Mouse (Mus musculus) liver, postnatal 0 days (tissue): ENCODE measurements around the gene Dmrtc1a. TPM values are rescaled to one million over a fixed set of nuclear protein-coding genes. Genes with fewer than 3 reads are reported as not detected.
A peak's percentile ranks its signal among the peaks of the same experiment; 100 is the strongest.
"Not testable (repeated sequence)": the region's sequence is repeated elsewhere in the genome, so short reads cannot be mapped to it uniquely, and the experiment has no call there.

Source experiments
- ATAC-seq: fragments of 200-750 bp; cut with Nextera tagmentation; 2 replicates; pipeline ENCODE4 v1.8.0; 2017; ENCODE audit warnings: mild to moderate bottlenecking, moderate library complexity
- DNase-seq: peaks from one replicate; pipeline ENCODE4 v3.0.0-alpha.2; 2016
- H3K27ac ChIP-seq: fragments of 300-500 bp; sonication (generic); 2 replicates; pipeline ENCODE4 v1.5.1; 2014; ENCODE audit warnings: antibody characterized with exemption, moderate library complexity, mild to moderate bottlenecking, low read depth
- H3K27me3 ChIP-seq: fragments of 300-500 bp; sonication (generic); 2 replicates; pipeline ENCODE4 v1.6.1; 2014; ENCODE audit warnings: low read length, control low read depth, mixed read lengths; ENCODE audit not compliant: insufficient read depth
- H3K36me3 ChIP-seq: fragments of 300-500 bp; sonication (generic); replicated peaks from 2 replicates; pipeline ENCODE4 v1.6.1; 2014; ENCODE audit warnings: mild to moderate bottlenecking, control low read depth, low read length, moderate library complexity, mixed read lengths; ENCODE audit not compliant: insufficient read depth
- H3K4me1 ChIP-seq: fragments of 300-500 bp; sonication (generic); 2 replicates; pipeline ENCODE4 v1.6.1; 2014; ENCODE audit warnings: antibody characterized with exemption, mild to moderate bottlenecking, control low read depth; ENCODE audit not compliant: insufficient read depth
- H3K4me2 ChIP-seq: fragments of 300-500 bp; sonication (generic); 2 replicates; pipeline ENCODE4 v1.6.1; 2014; ENCODE audit warnings: low read depth, mild to moderate bottlenecking, low read length, moderate library complexity, mixed read lengths
- H3K4me3 ChIP-seq: fragments of 300-500 bp; sonication (generic); 2 replicates; pipeline ENCODE4 v1.5.1; 2014; ENCODE audit warnings: low read depth, low read length
- H3K9ac ChIP-seq: fragments of 300-500 bp; sonication (generic); replicated peaks from 2 replicates; pipeline ENCODE4 v1.6.1; 2014; ENCODE audit warnings: mild to moderate bottlenecking, moderate library complexity
- H3K9me3 ChIP-seq: fragments of 300-500 bp; sonication (generic); 2 replicates; pipeline ENCODE4 v1.6.1; 2016; ENCODE audit warnings: mild to moderate bottlenecking, control low read depth, low read length, mixed read lengths
- CTCF ChIP-seq: sonication (generic); IDR thresholded peaks from 2 replicates; pipeline ENCODE4 v1.5.1; 2016; ENCODE audit warnings: antibody characterized with exemption, low read depth
- EP300 ChIP-seq: IDR thresholded peaks from 2 replicates; pipeline ENCODE4 v1.6.1; 2016; ENCODE audit warnings: antibody characterized with exemption, low read depth, mild to moderate bottlenecking
- WGBS: fragments of 180-500 bp; shearing (Covaris S2); extraction: QIAGEN DNeasy Blood & Tissue Kit; methylation state at CpG from one replicate; pipeline ENCODE4 v1.1.7; 2014; ENCODE audit not compliant: insufficient replicate concordance; 5-methylcytosine and 5-hydroxymethylcytosine counted together
- polyA plus RNA-seq: library from polyadenylated mRNA; unstranded; fragments of >200 nt; fragmentation: Nextera tagmentation; extraction: Ambion mirVana; gene quantifications from 2 replicates; pipeline ENCODE4 v1.2.1, GENCODE M21; 2015

Dmrtc1a gene
- not detected in 2 replicates for polyA plus RNA-seq

DNA sequence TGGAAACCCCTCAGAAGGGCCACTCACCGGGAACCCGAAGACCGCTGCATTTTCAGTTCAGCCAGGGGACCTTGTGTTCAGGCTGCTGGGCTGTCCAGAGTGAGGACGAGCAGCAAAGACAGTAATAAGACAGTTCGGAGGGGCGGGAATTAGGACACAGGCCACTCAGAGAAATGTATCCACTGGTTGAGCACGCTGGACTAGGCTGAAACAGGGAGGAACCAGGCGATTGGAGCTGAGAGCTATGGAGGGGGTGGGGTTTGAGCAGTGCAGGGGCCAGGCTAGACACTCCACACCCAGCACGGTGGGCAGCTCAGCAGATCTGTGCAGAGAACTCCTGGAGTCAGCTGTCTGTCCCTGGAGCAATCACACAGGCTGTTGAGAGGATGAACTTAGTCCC is at the start of gene Dmrtc1a, which contains the start of gene 1700011M02Rik:
Gene Dmrtc1a, minus strand, starts transcription at position 101 of the 400 bp plus-strand sequence.
Gene 1700011M02Rik, plus strand, starts transcription at position 319 of the 400 bp plus-strand sequence.
- not testable (repeated sequence) for H3K36me3 ChIP-seq, H3K4me3 ChIP-seq, H3K4me1 ChIP-seq, H3K27me3 ChIP-seq, H3K9me3 ChIP-seq, H3K27ac ChIP-seq, DNase-seq, H3K4me2 ChIP-seq, H3K9ac ChIP-seq, ATAC-seq
- 82% methylated on average over 6 of the region's 9 CpGs for WGBS

DNA sequence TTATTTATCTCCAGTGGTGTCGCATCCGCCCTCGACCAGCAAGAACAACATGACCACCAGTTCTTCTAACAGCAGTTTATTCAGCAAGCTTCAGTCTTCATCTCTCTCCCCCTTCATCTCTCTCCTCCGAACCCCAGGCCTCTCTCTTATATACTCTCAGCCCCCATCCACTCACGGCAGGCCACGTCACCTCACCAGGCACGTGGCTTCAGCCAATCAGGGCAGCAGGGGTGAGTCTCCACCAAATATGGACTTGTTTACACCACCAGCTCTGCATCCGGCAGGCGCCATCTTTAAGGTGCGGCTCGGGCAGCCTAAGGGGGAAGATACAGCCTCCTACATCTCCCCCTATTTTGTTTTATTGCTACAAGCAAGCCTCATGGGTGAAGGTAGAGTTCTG is 41.6 kb upstream of the Dmrtc1a start:
- H3K27me3 ChIP-seq, DNase-seq, ATAC-seq, H3K9ac ChIP-seq, H3K9me3 ChIP-seq, H3K4me3 ChIP-seq, H3K4me1 ChIP-seq, H3K4me2 ChIP-seq, H3K27ac ChIP-seq, H3K36me3 ChIP-seq: not testable (repeated sequence)
- WGBS, result 85% methylated on average over 11 of the region's 11 CpGs

- Histone ChIP-seq H3K4me1 (no peaks in the 10 kb centered on the region), H3K9ac (no peak overlapping the region), H3K4me3 (no peak overlapping the region), H3K9me3 (no peaks in the 10 kb centered on the region), H3K27me3 (peaks cover 23% of the 10 kb centered on the region; the same call in 1 of the 2 replicates), H3K4me2 (no peak overlapping the region), H3K36me3 (no peaks in the 10 kb centered on the region), H3K27ac (no peak overlapping the region)
- WGBS, result 67% methylated on average over 5 of the region's 5 CpGs
- TF ChIP-seq CTCF (no peak), EP300 (no peak)
- no peak for DNase-seq
- ATAC-seq, result no peak
These were observed 28.3 kb upstream of the Dmrtc1a start for GRCm38 (mm10) chrX:102936743-102937142.

- TF ChIP-seq CTCF, result no peak
- TF ChIP-seq EP300, result no peak
- DNase-seq, result no peak
- Histone ChIP-seq H3K27me3 (peaks cover 23% of the 10 kb centered on the region; the same call in 1 of the 2 replicates), H3K9ac (no peak overlapping the region), H3K9me3 (no peaks in the 10 kb centered on the region), H3K27ac (no peak overlapping the region), H3K36me3 (no peaks in the 10 kb centered on the region), H3K4me2 (no peak overlapping the region), H3K4me1 (no peaks in the 10 kb centered on the region), H3K4me3 (no peak overlapping the region)
- WGBS, result 45% methylated on average over 8 of the region's 8 CpGs
- ATAC-seq, result no peak
These were observed 25.9 kb upstream of the Dmrtc1a start for GRCm38 (mm10) chrX:102934395-102934764.

DNA sequence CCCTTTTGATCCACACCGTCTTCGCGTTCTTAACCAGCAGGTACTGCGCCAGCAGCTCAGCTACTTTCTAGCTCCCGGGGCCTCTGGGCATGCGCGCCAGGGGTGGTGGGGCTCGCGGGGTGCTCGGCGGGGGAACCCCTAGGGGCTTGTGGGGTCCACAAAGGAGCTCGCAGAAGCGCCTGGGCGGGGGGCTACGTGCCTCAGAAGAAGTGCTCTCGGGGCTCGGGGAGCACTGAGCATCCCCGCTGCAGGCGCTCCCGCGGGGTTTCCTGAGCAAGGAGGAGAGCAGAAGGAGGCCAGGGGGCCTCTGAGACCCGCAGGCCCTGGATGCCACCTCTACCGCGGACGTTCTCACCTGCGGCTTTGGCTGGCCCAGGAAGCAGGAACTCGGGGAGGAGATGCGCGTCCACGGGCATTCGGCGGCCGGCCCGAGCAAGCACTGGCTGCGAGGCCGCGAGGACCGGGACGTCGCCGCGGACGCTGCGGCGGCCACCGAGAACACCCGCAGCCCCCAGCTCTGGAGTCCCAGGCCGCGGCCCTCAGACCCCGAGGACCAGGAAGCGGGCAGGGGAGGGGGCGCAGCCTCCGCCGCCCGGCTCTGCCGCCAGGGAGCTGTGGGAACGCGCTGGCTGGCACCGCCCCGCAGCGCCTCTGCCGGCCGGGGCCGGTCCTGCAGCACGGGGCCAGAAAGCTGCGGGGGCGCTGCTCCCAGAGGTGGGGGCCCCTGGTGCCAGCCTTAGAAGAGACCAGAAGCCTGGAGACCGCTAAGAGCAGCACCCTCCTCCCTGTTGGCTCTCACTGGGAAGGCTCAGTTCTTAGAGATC is 25.3 kb upstream of the Dmrtc1a start:
- DNase-seq, result peak; percentile 22

GRCm38 (mm10) chrX:102932992-102933570 is 24.6 kb upstream of the Dmrtc1a start:
- H3K9ac ChIP-seq, result no peak overlapping the region
- H3K27me3 ChIP-seq, result 0 out of 2 replicates have a peak, but pooled peaks cover 23% of the 10 kb centered on the region
- peak overlapping the region; percentile 38; the same call in 1 of the 2 replicates for H3K4me3 ChIP-seq
- DNase-seq, result no peak
- ATAC-seq, result no peak
- no peaks in the 10 kb centered on the region for H3K4me1 ChIP-seq
- no peaks in the 10 kb centered on the region for H3K36me3 ChIP-seq
- H3K4me2 ChIP-seq, result no peak overlapping the region
- no peaks in the 10 kb centered on the region for H3K9me3 ChIP-seq
- WGBS, result 42% methylated on average over 12 of the region's 12 CpGs
- H3K27ac ChIP-seq, result no peak overlapping the region
- TF ChIP-seq EP300 (no peak), CTCF (no peak)

More for the DNA sequence above, 25.3 kb upstream of the Dmrtc1a start:
- peak overlapping the region; percentile 68 for H3K4me2 ChIP-seq
- H3K4me1 ChIP-seq, result no peaks in the 10 kb centered on the region
- WGBS, result 23% methylated on average over 53 of the region's 68 CpGs
- H3K27ac ChIP-seq, result no peak overlapping the region
- peaks cover 23% of the 10 kb centered on the region; the same call in 1 of the 2 replicates for H3K27me3 ChIP-seq
- no peak overlapping the region for H3K9ac ChIP-seq
- TF ChIP-seq EP300 (no peak), CTCF (peak; percentile 42)
- no peak for ATAC-seq
- no peaks in the 10 kb centered on the region for H3K36me3 ChIP-seq
- H3K4me3 ChIP-seq, result peak overlapping the region; percentile 38
- no peaks in the 10 kb centered on the region for H3K9me3 ChIP-seq

GRCm38 (mm10) chrX:102928072-102928471 is 19.6 kb upstream of the Dmrtc1a start, which contains the start of gene 1700018G05Rik:
Gene 1700018G05Rik (plus strand): TSS chrX:102928372.
- 69% methylated on average over 6 of the region's 6 CpGs for WGBS
- not testable (repeated sequence) for H3K4me3 ChIP-seq, H3K36me3 ChIP-seq, H3K27ac ChIP-seq, ATAC-seq, H3K9ac ChIP-seq, DNase-seq, H3K4me1 ChIP-seq, H3K4me2 ChIP-seq, H3K9me3 ChIP-seq, H3K27me3 ChIP-seq
